Mouse (Mus musculus) spleen, adult 2 months (tissue): ENCODE measurements around the gene Skap1. TPM values are rescaled to one million over a fixed set of nuclear protein-coding genes. Genes with fewer than 3 reads are reported as not detected.

Source experiments
- DNase-seq, 2 experiments: peaks; one replicate each; pipeline versions ENCODE4 v3.0.0 to v3.0.0-alpha.2; 2012 to 2021; ENCODE audit warnings: low spot score in 2 of 2, low read depth in 1 of 2
- H3K27ac ChIP-seq: fragments of 200-500 bp; 2 replicates; pipeline ENCODE4 v1.5.1; 2012; ENCODE audit warnings: low read length, inconsistent platforms; ENCODE audit not compliant: insufficient read depth
- H3K27me3 ChIP-seq: fragments of 200-500 bp; 2 replicates; pipeline ENCODE4 v1.6.1; 2012; ENCODE audit warnings: mild to moderate bottlenecking, moderate library complexity, low read length, inconsistent platforms; ENCODE audit not compliant: control insufficient read depth, insufficient read depth
- H3K36me3 ChIP-seq: fragments of 200-500 bp; 2 replicates; pipeline ENCODE4 v1.6.1; 2012; ENCODE audit warnings: mild to moderate bottlenecking, low read length, inconsistent platforms; ENCODE audit not compliant: control insufficient read depth, insufficient read depth
- H3K4me1 ChIP-seq: fragments of 200-500 bp; 2 replicates; pipeline ENCODE4 v1.6.1; 2011; ENCODE audit warnings: inconsistent platforms; ENCODE audit not compliant: control insufficient read depth, insufficient read depth, insufficient read length
- H3K4me3 ChIP-seq: fragments of 200-500 bp; 2 replicates; pipeline ENCODE4 v1.5.1; 2011; ENCODE audit warnings: mild to moderate bottlenecking, inconsistent platforms; ENCODE audit not compliant: insufficient read depth, insufficient read length; ENCODE audit errors: extremely low read depth
- CTCF ChIP-seq: fragments of 200-500 bp; IDR thresholded peaks from 2 replicates; pipeline ENCODE4 v1.5.1; 2011; ENCODE audit warnings: mild to moderate bottlenecking, inconsistent platforms; ENCODE audit not compliant: insufficient read depth, insufficient read length, insufficient replicate concordance; ENCODE audit errors: extremely low read depth
- POLR2A ChIP-seq: fragments of 200-500 bp; IDR thresholded peaks from 2 replicates; pipeline ENCODE4 v1.6.1; 2011; ENCODE audit warnings: low read depth, low read length, inconsistent platforms
- WGBS: fragments of 180-500 bp; shearing (Covaris S2); methylation state at CpG from one replicate; pipeline ENCODE4 v1.1.7; 2018; 5-methylcytosine and 5-hydroxymethylcytosine counted together
- polyA plus RNA-seq: library from polyadenylated mRNA; depleted of rRNA; stranded (reverse); fragments of >200 nt; gene quantifications from 2 replicates; pipeline ENCODE4 v1.2.3, GENCODE M21; 2012

Gene Skap1
- polyA plus RNA-seq, 1 experiment = 22.3 TPM

GRCm38 (mm10) chr11:96637927-96638326 is 173.5 kb downstream of the Skap1 start:
- H3K27ac ChIP-seq = no peak overlapping the region
- peaks cover 7% of the 10 kb centered on the region; the same call in 1 of the 2 replicates for H3K4me1 ChIP-seq
- H3K36me3 ChIP-seq = no peaks in the 10 kb centered on the region
- DNase-seq = no peak
- TF ChIP-seq CTCF = no peak
- TF ChIP-seq POLR2A = no peak
- no peaks in the 10 kb centered on the region for H3K27me3 ChIP-seq
- H3K4me3 ChIP-seq = no peak overlapping the region
- WGBS = 81% methylated on average over 7 of the region's 7 CpGs

GRCm38 (mm10) chr11:96639805-96640204 is 175.4 kb downstream of the Skap1 start:
- H3K4me3 ChIP-seq = no peak overlapping the region
- H3K36me3 ChIP-seq = no peaks in the 10 kb centered on the region
- peaks cover 7% of the 10 kb centered on the region; the same call in 1 of the 2 replicates for H3K4me1 ChIP-seq
- 73% methylated on average over 5 of the region's 5 CpGs for WGBS
- no peaks in the 10 kb centered on the region for H3K27me3 ChIP-seq
- TF ChIP-seq CTCF = no peak
- no peak for TF ChIP-seq POLR2A
- no peak overlapping the region for H3K27ac ChIP-seq
- no peak for DNase-seq

- peak; percentile 28 to 42 for DNase-seq
- Histone ChIP-seq H3K36me3 (no peaks in the 10 kb centered on the region), H3K27ac (no peak overlapping the region), H3K4me1 (peaks cover 13% of the 10 kb centered on the region; the same call in 1 of the 2 replicates), H3K27me3 (no peaks in the 10 kb centered on the region), H3K4me3 (no peak overlapping the region)
- 36% methylated on average over 17 of the region's 17 CpGs for WGBS
- TF ChIP-seq CTCF (no peak), POLR2A (no peak)
These were observed 178.1 kb downstream of the Skap1 start for GRCm38 (mm10) chr11:96642173-96643140.

GRCm38 (mm10) chr11:96644969-96645368 is 180.6 kb downstream of the Skap1 start:
- TF ChIP-seq POLR2A (no peak), CTCF (no peak)
- no peaks in the 10 kb centered on the region for H3K36me3 ChIP-seq
- H3K27me3 ChIP-seq = no peaks in the 10 kb centered on the region
- H3K27ac ChIP-seq = no peak overlapping the region
- no peak for DNase-seq
- WGBS = 61% methylated on average over 7 of the region's 7 CpGs
- peaks cover 13% of the 10 kb centered on the region; the same call in 1 of the 2 replicates for H3K4me1 ChIP-seq
- H3K4me3 ChIP-seq = no peak overlapping the region

GRCm38 (mm10) chr11:96645538-96646037 is 181.2 kb downstream of the Skap1 start:
- DNase-seq = peak in 1 of 2 experiments; percentile 21
- no peaks in the 10 kb centered on the region for H3K27me3 ChIP-seq
- H3K4me1 ChIP-seq = peaks cover 13% of the 10 kb centered on the region; the same call in 1 of the 2 replicates
- H3K27ac ChIP-seq = no peak overlapping the region
- no peak overlapping the region for H3K4me3 ChIP-seq
- TF ChIP-seq POLR2A (no peak), CTCF (no peak)
- 41% methylated on average over 10 of the region's 10 CpGs for WGBS
- H3K36me3 ChIP-seq = no peaks in the 10 kb centered on the region

GRCm38 (mm10) chr11:96651848-96652247 is 187.5 kb downstream of the Skap1 start:
- Histone ChIP-seq H3K36me3 (no peaks in the 10 kb centered on the region), H3K27me3 (no peaks in the 10 kb centered on the region), H3K4me3 (no peak overlapping the region), H3K4me1 (no peaks in the 10 kb centered on the region), H3K27ac (no peak overlapping the region)
- TF ChIP-seq CTCF (no peak), POLR2A (no peak)
- no peak for DNase-seq
- WGBS = 90% methylated on average over 9 of the region's 9 CpGs
